Mouse (Mus musculus): ENCODE results near the gene Crtc3. TPM values are rescaled to one million over a fixed set of nuclear protein-coding genes. Genes with fewer than 3 reads are reported as not detected.

The Crtc3 gene
- total and polyA plus RNA-seq, 3 experiments = 4.2 to 15.8 TPM; not detected in 1

- TF ChIP-seq EP300 (IDR thresholded peaks at IDR 0.05; ENCODE audit: low read depth in 1 of 2, low read length in 2 of 2) (peak; percentile 77 to 78), ZMIZ1 (IDR thresholded peaks at IDR 0.05; ENCODE audit: low read depth, low read length) (no peak), MEF2A (IDR thresholded peaks at IDR 0.05; ENCODE audit: extremely low read depth, insufficient replicate concordance, low read depth, low read length, poor library complexity, severe bottlenecking) (no peak), POLR2AphosphoS5 (IDR thresholded peaks at IDR 0.05; ENCODE audit: borderline replicate concordance, low read depth, low read length) (no peak), GABPA (IDR thresholded peaks at IDR 0.05; ENCODE audit: low read depth, low read length) (no peak), HCFC1 (IDR thresholded peaks at IDR 0.05; ENCODE audit: low read depth, low read length) (no peak), RCOR1 (IDR thresholded peaks at IDR 0.05; ENCODE audit: low read depth, low read length) (peak; percentile 82), CTCF (IDR thresholded peaks at IDR 0.05 in 2 of 3, conservative IDR thresholded peaks at IDR 0.05 in 1 of 3; ENCODE audit: control insufficient read depth in 1 of 3, insufficient read depth in 1 of 3, low read depth in 2 of 3, low read length in 3 of 3, poor library complexity in 1 of 3, severe bottlenecking in 1 of 3) (no peak), MYC (IDR thresholded peaks at IDR 0.05; ENCODE audit: low read depth, low read length) (no peak), USF1 (IDR thresholded peaks at IDR 0.05; ENCODE audit: low read depth, low read length) (no peak), CHD2 (IDR thresholded peaks at IDR 0.05; ENCODE audit: low read length) (no peak), SMC3 (IDR thresholded peaks at IDR 0.05; ENCODE audit: low read depth, low read length) (no peak)
Measured at GRCm38 (mm10) chr7:80646093-80647025, 42.3 kb downstream of the Crtc3 start (continued).

DNA sequence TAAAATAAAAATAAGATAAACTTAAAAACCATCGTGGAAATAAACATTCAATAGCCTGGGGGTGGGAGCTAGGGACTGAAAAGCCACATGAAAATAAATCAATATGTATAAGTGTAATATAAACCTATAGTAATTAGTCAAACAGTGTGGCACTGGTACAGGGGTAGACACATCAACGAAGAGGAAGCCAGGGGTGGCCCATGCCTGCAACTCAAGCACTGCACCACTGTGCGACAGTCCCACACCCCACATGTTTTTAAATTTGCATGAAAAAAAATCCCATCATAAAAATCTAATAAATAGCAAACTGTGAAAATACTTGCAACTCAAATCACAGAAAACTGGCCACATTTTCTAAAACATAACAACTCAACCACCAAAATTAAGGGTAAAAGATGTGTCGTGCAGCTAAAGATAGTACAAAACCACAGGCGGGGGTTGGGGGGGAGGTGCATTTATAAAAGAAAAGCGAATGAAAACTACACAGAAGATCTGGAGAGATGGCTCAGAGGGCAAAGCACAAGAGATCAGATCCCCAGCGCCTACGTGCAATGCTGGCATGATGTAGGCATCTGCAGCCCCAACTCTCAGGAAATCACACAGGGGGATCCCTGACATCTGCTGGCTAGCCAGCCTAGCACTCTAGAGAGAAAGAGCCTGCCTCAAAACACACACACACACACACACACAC, 45.6 kb downstream of the Crtc3 start:
- H3K27ac ChIP-seq (ENCODE audit: control insufficient read depth, low read depth, low read length) = no peak overlapping the region
- no peak overlapping the region for H3K4me3 ChIP-seq (ENCODE audit: control insufficient read depth in 1 of 2, insufficient read depth in 1 of 2, low read depth in 2 of 2, low read length in 2 of 2)
- peak in 1 of 2 experiments; percentile 53; a peak in 2 of 4 replicates for TF ChIP-seq EP300 (IDR thresholded peaks at IDR 0.05; ENCODE audit: low read depth in 1 of 2, low read length in 2 of 2)
- 0 out of 2 replicates have a peak, but pooled peaks have one; percentile 49 for TF ChIP-seq MEF2A (IDR thresholded peaks at IDR 0.05; ENCODE audit: extremely low read depth, insufficient replicate concordance, low read depth, low read length, poor library complexity, severe bottlenecking)
- peak; percentile 89 for TF ChIP-seq RCOR1 (IDR thresholded peaks at IDR 0.05; ENCODE audit: low read depth, low read length)
- peak; percentile 19; the same call in 1 of the 2 replicates for TF ChIP-seq TAL1 (IDR thresholded peaks at IDR 0.05; ENCODE audit: low read length)
- 0 out of 2 replicates have a peak, but pooled peaks have one; percentile 37 for TF ChIP-seq TCF12 (IDR thresholded peaks at IDR 0.05; ENCODE audit: low read depth, low read length)
- peak; percentile 45; the same call in 1 of the 2 replicates for TF ChIP-seq BHLHE40 (IDR thresholded peaks at IDR 0.05; ENCODE audit: borderline replicate concordance, low read depth, low read length)
- TF ChIP-seq NELFE (IDR thresholded peaks at IDR 0.05; ENCODE audit: low read depth, low read length) = no peak
- TF ChIP-seq ETS1 (IDR thresholded peaks at IDR 0.05; ENCODE audit: low read depth, low read length) = peak; percentile 36; the same call in 1 of the 2 replicates
- no peak for TF ChIP-seq SMC3 (IDR thresholded peaks at IDR 0.05; ENCODE audit: low read depth, low read length)

More for the DNA sequence above, 45.6 kb downstream of the Crtc3 start:
- H3K27me3 ChIP-seq (ENCODE audit: control insufficient read depth in 1 of 2, insufficient read depth in 2 of 2, low read length in 2 of 2) = no peaks in the 10 kb centered on the region
- no peaks in the 10 kb centered on the region for H3K9me3 ChIP-seq (replicated peaks; ENCODE audit: insufficient read depth, low read length)
- no peaks in the 10 kb centered on the region; the same call in 1 of the 2 replicates for H3K79me2 ChIP-seq (ENCODE audit: control insufficient read depth, insufficient read depth, low read length, poor library complexity)
- peaks cover 15 to 41% of the 10 kb centered on the region in 2 experiments for H3K4me1 ChIP-seq (ENCODE audit: control insufficient read depth in 1 of 2, insufficient read depth in 2 of 2, low read length in 2 of 2)
- peaks cover 0 to 31% of the 10 kb centered on the region in 2 experiments; a peak in 2 of 4 replicates for H3K36me3 ChIP-seq (ENCODE audit: control insufficient read depth in 1 of 2, insufficient read depth in 2 of 2, low read length in 2 of 2)
- no peak overlapping the region for H3K9ac ChIP-seq (ENCODE audit: control insufficient read depth, low read depth, low read length, poor library complexity, severe bottlenecking)
- DNase-seq (ENCODE audit: low read depth, low spot score) = peak; percentile 50
